Mouse (Mus musculus): ENCODE data around the gene Gpm6b.
A peak's percentile ranks its signal among the peaks of the same experiment; 100 is the strongest.

The Gpm6b gene

DNA sequence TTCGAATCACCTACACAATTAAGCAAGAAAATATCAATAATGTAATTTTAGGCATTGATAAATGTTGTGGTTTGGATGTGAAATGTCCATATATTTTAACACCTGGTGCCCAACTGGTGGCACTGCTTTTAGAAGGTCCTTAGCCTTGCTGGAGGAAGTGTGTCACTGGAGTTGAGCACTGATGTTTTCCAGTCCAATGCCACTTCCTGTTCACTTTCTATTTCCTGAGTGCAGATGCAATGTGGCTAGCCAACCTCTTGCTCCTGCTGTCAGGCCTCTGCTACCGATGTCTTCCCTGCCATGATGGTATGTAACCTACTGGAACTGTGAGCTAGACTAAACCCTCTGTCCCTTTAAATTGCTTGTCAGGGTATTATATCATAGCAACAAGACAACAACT is 65.6 kb downstream of the Gpm6b start:
- no peak for DNase-seq (ENCODE audit: low read depth, low spot score)

DNA sequence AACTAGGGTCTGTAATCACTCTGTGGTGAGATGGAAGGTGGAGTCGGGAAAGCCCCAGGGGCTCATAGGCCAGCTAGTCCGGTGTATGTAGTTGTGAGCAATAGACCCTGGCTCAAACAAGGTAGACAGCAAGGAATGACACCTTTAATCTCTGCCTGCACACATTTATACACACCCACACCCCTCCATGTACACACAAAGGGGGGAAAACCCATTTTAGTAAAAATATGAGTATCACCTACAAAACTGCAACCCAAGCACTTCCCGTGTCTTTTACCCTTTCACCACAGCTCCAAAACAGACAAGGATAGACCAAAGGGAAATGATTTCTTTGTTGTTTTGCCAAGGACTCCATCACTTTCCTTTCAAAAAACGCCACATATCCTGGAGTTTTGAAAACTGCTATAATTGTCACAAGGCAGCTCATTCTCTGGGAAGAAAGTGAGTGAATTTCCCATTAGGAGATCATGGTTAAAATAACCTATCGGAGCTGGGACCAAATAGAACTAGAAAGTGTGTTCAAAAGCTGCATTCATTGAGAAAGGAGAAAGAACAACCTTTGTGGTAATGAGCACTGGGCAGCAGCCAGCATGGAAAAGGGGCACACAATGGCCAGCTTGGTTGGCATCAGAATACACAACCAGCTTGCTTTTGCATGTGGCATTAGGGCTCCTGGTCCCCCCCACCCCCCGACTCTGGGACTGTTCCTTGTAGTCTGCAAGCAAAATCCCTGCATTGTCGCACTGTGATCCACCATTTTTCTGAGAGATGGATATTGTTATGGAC is 68.9 kb downstream of the Gpm6b start:
- no peak for DNase-seq (ENCODE audit: low read depth, low spot score)

GRCm38 (mm10) chrX:166308798-166309197 is 70.1 kb downstream of the Gpm6b start:
- no peak for DNase-seq (ENCODE audit: low read depth, low spot score)

- no peak for DNase-seq (ENCODE audit: low read depth, low spot score)
Measured at GRCm38 (mm10) chrX:166315251-166315650, 76.5 kb downstream of the Gpm6b start.

DNA sequence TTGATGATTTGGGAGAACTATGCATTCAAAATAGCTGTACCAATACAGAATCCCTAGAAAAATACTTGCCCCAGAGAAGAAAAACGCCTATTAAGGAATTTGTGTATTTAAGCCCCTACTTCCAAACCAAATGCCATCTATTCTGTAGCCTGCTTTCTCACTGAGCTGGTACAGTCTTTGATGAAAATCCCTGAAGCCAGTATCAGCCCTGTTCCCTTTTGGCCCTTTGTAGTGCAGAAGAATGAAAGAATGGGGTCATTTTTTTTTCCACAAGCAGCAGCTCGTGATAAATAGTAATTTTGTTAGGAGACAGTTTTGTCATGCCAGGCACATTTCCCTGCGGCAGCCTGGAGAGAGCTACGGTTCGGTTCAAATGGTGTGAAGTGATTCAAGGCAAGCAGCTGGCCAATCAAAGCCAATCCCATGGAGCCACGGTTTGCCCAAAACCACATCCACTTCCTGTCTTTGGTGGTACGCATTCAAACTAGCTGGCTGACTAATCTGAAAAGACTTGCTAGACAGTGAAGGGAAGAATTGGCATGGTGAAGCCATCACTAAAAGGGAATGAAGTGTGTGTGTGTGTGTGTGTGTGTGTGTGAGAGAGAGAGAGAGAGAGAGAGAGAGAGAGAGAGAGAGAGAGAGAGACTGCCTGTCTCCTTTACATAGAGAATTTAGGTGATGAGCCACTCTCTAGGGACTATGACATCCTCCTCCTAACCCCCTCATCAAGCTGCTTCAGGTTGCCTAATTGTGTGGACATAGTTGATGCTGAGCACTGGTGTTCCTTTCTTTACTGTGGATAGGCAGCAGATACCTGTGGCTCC is 78.1 kb downstream of the Gpm6b start:
- peak; percentile 56 for DNase-seq (ENCODE audit: low read depth, low spot score)

GRCm38 (mm10) chrX:166317376-166317679 is 78.6 kb downstream of the Gpm6b start:
- no peak for DNase-seq (ENCODE audit: low read depth, low spot score)

GRCm38 (mm10) chrX:166323226-166323625 is 84.5 kb downstream of the Gpm6b start:
- DNase-seq (ENCODE audit: low read depth, low spot score): no peak

DNA sequence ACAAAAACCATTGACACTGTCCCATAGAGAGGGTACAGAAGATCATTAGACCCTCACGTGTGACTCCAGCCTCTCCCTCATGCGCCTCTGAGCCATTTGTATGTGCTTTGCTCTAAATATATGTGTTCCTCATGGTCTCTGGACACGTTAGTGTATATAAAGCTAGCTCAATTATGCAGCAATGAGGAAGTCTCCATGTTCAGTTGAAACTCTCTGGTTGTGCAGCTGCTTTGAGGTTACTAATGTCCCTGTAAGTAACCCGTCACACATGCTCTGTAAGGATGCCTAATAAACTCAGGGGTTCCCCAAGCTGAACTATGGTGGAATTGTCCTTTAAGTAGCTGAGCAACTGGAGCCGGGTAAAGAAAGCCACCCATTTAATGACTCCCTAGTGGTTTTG is 88.9 kb downstream of the Gpm6b start:
- DNase-seq (ENCODE audit: low read depth, low spot score): no peak

DNA sequence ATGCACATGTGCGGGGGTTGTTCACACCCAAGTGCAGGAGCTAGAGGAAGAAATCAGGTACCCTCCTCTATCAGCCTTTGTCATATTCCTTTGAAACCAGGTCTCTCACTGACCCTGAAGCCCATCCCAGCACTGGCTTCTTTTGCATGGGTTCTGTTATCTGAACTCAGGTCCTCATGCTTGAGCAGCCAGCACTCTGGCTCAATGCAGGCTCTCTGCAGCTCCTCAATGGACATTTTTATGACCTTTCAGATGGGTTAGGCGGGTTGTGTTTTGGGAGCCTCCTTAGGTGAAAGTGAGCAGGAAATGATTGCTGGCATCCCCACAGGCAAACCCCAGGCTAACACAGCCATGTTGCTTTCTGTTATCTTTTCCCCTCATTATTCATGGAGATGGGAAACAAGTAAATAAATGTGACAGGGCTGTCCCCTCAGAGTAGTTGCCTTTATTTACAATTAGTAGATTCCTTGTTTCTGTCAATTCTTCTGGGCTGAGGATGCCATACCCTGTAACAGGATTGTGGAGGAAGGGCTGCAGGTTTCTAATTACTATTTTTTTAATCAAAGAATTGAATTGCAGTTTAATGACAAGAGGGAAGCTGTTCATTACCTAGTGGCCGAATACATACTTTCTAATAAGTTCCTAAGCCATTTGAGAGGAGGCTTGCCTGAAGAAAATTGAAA is 89.6 kb downstream of the Gpm6b start:
- DNase-seq (ENCODE audit: low read depth, low spot score): no peak

DNA sequence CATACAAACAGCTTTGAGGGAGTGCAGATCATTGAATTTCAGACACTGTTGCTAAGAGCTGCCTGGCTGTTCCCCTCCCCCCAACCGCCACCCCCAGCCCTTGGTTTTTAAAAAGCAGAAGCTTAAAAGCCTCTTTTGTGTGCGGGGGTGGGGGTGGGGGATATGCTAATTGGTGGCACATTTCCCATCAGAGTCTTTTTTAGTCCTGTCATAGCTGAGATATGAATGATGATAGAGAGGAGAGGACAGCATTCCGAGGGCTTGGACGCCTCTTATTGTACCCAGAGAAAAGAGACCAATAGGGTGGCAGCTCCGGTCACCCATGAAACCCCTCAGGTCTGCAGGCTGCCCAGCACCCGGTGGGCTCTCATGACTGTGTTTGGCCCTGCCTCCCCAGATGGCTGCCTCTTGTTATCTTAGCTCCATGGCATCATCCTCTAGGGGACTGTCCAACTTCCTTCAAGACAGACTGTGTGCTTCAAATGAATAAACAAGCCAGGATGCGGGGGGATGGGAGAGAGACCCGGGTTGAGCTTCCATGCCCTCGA is 90.3 kb downstream of the Gpm6b start:
- no peak for DNase-seq (ENCODE audit: low read depth, low spot score)

- no peak for DNase-seq (ENCODE audit: low read depth, low spot score)
Measured at GRCm38 (mm10) chrX:166334516-166335136, 95.9 kb downstream of the Gpm6b start.

- no peak for DNase-seq (ENCODE audit: low read depth, low spot score)
Measured at GRCm38 (mm10) chrX:166338353-166338752, 99.6 kb downstream of the Gpm6b start.

DNA sequence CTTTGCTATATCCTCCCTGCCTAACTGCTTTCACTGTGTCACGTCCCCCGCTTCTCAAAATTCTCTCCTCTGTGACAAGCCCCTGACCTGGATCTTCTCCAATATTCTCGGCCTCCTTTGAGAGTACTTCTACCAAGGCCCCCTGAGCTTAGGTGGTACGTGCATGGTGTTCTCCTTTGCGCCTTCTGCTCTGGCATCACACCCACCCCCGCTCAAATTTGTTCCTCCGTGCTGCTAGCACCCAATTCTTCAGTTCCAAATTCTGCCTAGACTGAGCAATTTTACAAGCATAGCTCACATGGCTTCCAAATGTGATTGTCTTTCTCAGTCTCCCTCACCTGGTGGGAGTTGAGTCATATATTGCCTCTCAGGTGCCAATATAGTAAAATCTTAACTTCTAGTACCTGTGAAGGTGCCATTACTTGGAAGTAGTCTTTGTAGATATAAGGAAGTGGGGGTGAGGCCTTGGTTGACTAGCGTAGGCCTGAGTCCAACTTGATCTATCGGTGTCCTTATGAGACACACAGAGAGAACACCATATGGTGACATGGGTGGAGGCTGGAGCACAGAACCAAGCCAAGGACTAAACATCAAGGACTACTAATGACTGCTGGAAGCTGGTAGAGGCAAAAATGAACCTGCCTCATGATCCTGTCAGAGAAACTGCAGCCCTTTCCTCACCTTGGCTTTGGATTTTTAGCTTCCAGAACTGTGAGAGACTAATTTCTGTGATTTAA is 100.2 kb downstream of the Gpm6b start:
- DNase-seq (ENCODE audit: low read depth, low spot score): no peak

GRCm38 (mm10) chrX:166339911-166340310 is 101.2 kb downstream of the Gpm6b start:
- DNase-seq (ENCODE audit: low read depth, low spot score): no peak

DNA sequence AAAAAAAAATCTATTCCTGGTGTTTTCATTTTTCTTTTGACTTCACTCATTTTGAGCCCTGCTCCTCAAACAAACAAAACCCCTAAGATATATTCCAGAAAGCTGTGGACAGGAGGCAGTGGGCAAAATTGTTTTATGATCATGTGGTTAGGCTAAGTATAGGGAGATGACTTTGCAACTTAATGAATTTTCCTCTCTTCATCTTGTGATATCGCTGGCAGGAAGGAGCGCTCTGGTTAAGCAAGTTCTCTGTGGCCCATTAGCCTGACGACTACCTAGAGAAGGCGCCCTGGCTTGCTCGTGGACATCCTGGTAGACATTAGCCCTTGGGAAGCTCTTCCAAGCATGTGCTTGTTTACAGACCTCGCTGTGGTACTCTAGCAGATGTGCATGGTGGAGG is 103.1 kb downstream of the Gpm6b start:
- DNase-seq (ENCODE audit: low read depth, low spot score): no peak

DNA sequence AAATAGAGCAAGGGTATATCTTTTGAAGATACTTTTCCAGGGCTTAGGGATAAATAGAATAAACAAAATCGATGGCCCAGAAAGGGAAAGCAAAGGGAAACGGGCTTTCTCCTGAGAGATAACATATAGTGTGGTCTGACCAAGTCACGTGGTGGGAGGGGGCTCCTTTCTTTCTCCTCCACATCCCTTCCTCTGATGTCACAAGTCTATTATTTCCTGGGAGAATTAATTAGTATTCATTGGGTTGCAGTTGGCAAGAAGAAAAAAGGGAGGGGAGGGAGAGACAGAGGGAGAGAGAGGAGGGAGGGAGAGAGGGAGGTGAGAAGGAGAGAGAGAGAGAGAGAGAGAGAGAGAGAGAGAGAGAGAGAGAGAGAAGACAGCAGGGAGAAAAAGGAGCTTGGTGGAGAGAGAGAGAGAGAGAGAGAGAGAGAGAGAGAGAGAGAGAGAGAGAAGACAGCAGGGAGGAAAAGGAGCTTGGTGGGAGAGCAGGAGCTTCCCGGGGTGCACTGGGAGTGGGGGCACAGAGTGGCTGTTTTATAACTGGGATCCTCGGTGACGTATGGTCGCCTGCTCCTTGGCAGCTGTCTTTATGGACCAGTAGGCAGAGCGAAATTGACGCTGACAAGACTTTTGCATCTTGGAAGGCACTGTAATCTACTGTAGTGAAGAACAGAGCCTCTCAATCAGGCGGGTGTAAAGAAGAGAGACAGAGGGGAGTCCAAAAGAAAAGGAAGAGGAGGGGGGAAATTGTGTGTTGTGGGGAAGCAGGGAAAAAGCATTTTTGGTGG is 105.7 kb downstream of the Gpm6b start:
- DNase-seq (ENCODE audit: low read depth, low spot score): peak; percentile 74

GRCm38 (mm10) chrX:166348086-166348485 is 109.4 kb downstream of the Gpm6b start:
- DNase-seq (ENCODE audit: low read depth, low spot score): no peak

DNA sequence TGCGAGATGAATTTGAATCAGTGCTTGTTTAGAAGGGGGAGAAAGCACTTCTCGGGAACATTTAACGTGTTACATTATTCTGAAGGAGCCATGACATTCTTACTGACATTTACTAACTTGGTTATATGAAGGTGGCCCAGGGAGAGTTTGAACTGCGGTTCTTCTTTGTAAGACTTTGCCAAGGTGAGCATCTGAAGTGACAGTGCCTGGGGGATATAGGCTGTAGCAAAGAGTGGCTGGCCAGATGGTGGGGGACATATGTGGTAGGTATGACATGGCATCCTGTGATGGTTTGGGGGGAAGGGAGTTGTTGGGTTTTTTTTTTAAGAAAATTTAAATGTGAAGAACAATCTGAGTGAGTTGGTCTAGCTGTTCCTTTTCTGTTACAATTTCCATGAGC is 109.9 kb downstream of the Gpm6b start:
- no peak for DNase-seq (ENCODE audit: low read depth, low spot score)

GRCm38 (mm10) chrX:166351790-166352189 is 113.1 kb downstream of the Gpm6b start:
- DNase-seq (ENCODE audit: low read depth, low spot score): no peak

GRCm38 (mm10) chrX:166353412-166353811 is 114.7 kb downstream of the Gpm6b start:
- DNase-seq (ENCODE audit: low read depth, low spot score): no peak

All from brain, embryonic 18.5 days (tissue).